Mouse (Mus musculus) left cerebral cortex, postnatal 14 days (tissue): ENCODE data around the gene H3f3b. TPM values are rescaled to one million over a fixed set of nuclear protein-coding genes. Genes with fewer than 3 reads are reported as not detected.

ENCODE experiments used
- DNase-seq, 2 experiments: peaks; one replicate each; pipeline ENCODE4 v3.0.0; 2021 to 2022; ENCODE audit warnings: low spot score in 2 of 2, mixed read lengths in 1 of 2
- intact Hi-C: fragments of 180-260 bp; cut with DNase I; formaldehyde crosslinking; loops from one replicate; pipeline ENCODE4 v1.15.1; 2025
- total RNA-seq, 2 experiments: library from RNA; stranded (reverse); gene quantifications; 2 replicates each; pipeline ENCODE4 v1.2.3; 2021

Gene H3f3b
- total RNA-seq, 2 experiments from 2014 or later, result 254 to 295 TPM

DNA sequence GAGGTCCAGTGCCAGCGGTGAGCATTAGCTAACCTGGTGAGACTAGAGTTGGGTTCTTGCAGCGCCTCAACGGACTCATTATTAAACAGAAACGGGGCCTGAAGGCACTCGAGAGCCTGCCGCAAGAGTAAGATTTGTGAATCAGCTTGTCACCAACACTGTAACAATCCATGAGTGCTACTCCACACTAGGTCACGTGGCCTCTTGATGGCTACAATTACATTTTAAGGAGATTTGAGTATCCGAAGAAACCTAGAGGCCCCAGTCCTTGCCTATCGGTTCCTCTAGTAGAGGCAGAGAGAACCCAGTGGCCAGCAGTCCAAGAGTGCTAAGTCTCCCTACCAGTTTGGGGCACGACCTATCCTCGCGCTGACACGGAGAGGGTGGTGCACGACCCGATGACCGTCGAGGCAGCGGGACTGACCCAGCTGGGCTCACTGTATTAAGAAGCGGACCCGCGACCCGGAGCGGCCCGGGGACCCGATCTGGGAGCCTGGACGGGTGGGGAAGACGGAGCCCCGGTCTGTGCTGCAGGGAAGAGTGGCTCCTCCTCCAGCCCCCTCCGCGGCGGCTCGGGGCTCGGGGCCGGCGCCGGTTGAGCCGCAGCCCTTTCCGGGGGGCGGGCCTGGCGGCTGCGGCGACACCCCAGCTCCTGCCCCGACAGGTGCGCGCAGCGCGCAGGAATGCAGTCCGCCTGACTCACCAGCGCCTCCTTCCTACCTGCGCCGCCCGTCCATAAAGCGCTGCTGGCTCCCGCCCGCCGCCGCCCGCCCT, 53.3 kb downstream of the H3f3b start, which contains the start of gene Itgb4:
Gene Itgb4, plus strand, starts transcription at position 401 of the 774 bp plus-strand sequence.
- intact Hi-C loops, result no loop called here
- DNase-seq, result no peak

Other genes with a start within 250 kb of the H3f3b start
- gene Caskin2, start 214.3 kb downstream of the H3f3b start, total RNA-seq, result 10 to 100 TPM; 18.7 to 21.3 TPM
- 10 to 100 TPM; 12.7 to 15.3 TPM for gene Tsen54, start 213.2 kb downstream of the H3f3b start, total RNA-seq
- gene Llgl2, start 203.9 kb downstream of the H3f3b start, total RNA-seq, result 1 to 10 TPM; 2.8 to 3.4 TPM
- under 1 TPM; 0.13 to 0.17 TPM for gene Myo15b, start 169.6 kb downstream of the H3f3b start, total RNA-seq
- under 1 TPM in 1 of 2 experiments, not detected in 1; 0.33 TPM for gene Smim5, start 128.0 kb downstream of the H3f3b start, total RNA-seq
- gene Smim6, start 115.9 kb downstream of the H3f3b start, total RNA-seq, result not detected
- 10 to 100 TPM; 43.2 to 50.7 TPM for gene Sap30bp, start 94.7 kb downstream of the H3f3b start, total RNA-seq
- 10 to 100 TPM; 19.8 to 22.4 TPM for gene Recql5, start 94.5 kb downstream of the H3f3b start, total RNA-seq
- 1 to 10 TPM; 3.2 to 4.2 TPM for gene Itgb4, start 53.3 kb downstream of the H3f3b start, total RNA-seq
- 10 to 100 TPM; 18.8 to 19.4 TPM for gene Galk1, start 15.2 kb downstream of the H3f3b start, total RNA-seq
- 10 to 100 TPM; 23.8 to 25.5 TPM for gene Unk, start 2.4 kb upstream of the H3f3b start, total RNA-seq
- gene Unc13d, start 50.0 kb upstream of the H3f3b start, total RNA-seq, result under 1 TPM; 0.46 to 0.55 TPM
- gene Wbp2, start 59.0 kb upstream of the H3f3b start, total RNA-seq, result 100 to 1,000 TPM; 278 to 292 TPM
- 1 to 10 TPM; 8.7 to 9.0 TPM for gene Trim47, start 99.2 kb upstream of the H3f3b start, total RNA-seq
- gene Trim65, start 103.2 kb upstream of the H3f3b start, total RNA-seq, result 1 to 10 TPM; 5.4 to 7.0 TPM
- gene Mrpl38, start 110.9 kb upstream of the H3f3b start, total RNA-seq, result 10 to 100 TPM; 51.1 to 56.1 TPM
- 10 to 100 TPM; 88.7 to 94.7 TPM for gene Fbf1, start 140.2 kb upstream of the H3f3b start, total RNA-seq
- 10 to 100 TPM; 41.5 to 44.0 TPM for gene Ten1, start 170.9 kb upstream of the H3f3b start, total RNA-seq
- 100 to 1,000 TPM; 120 to 121 TPM for gene Acox1, start 171.1 kb upstream of the H3f3b start, total RNA-seq
- gene Evpl, start 210.1 kb upstream of the H3f3b start, total RNA-seq, result under 1 TPM; 0.68 to 0.97 TPM
- gene Srp68, start 246.3 kb upstream of the H3f3b start, total RNA-seq, result 10 to 100 TPM; 52.0 to 56.4 TPM